Comparison of ENCODE assay signal across 10 mouse cellular contexts in genomic region chr2:93460786-93461469, GRCm38 (mm10). TPM values are rescaled to one million over a fixed set of nuclear protein-coding genes. Genes with fewer than 3 reads are reported as not detected.
A peak's percentile ranks its signal among the peaks of the same experiment; 100 is the strongest.
DNase-seq lines count a peak whose midpoint lies in the region; ATAC-seq and TF ChIP-seq lines count a peak whose summit lies in the region.
"Had no signal": no experiment of that assay in that cellular context is flagged by ENCODE, and none has a peak within 500 bp of the region (broad histone marks: within the 10 kb centered on the region; RNA-seq: fewer than 3 reads in every experiment).

No protein-coding gene starts in this region.

- peak overlapping the region; percentile 60 for H3K4me3 ChIP-seq in kidney, embryonic 15.5 days (replicated peaks)
- peak overlapping the region; percentile 90 for H3K4me3 ChIP-seq in bone marrow, adult 2 months (replicated peaks; ENCODE audit: control insufficient read depth, low read depth, low read length)
- H3K4me3 ChIP-seq in liver, embryonic 16.5 days (ENCODE audit: low read depth, low read length), result peak overlapping the region; percentile 73
- no peak overlapping the region for H3K4me3 ChIP-seq in left cerebral cortex, adult 2 months

- no peaks in the 10 kb centered on the region for H3K36me3 ChIP-seq in kidney, embryonic 15.5 days
- no peaks in the 10 kb centered on the region; the same call in 1 of the 2 replicates for H3K36me3 ChIP-seq in liver, embryonic 16.5 days (ENCODE audit: control insufficient read depth, insufficient read depth)
- H3K36me3 ChIP-seq: forebrain, embryonic 10.5 days; midbrain, embryonic 15.5 days had no signal

- no peak for ATAC-seq in kidney, embryonic 15.5 days (replicated peaks; ENCODE audit: low FRiP score)
- ATAC-seq in liver, embryonic 16.5 days (ENCODE audit: low read depth), result no peak
- ATAC-seq: midbrain, embryonic 15.5 days had no signal

- H3K9me3 ChIP-seq in kidney, embryonic 15.5 days (replicated peaks), result no peaks in the 10 kb centered on the region
- H3K9me3 ChIP-seq in liver, embryonic 16.5 days (replicated peaks; ENCODE audit: control insufficient read depth, low read length), result no peaks in the 10 kb centered on the region
- H3K9me3 ChIP-seq: midbrain, embryonic 15.5 days had no signal

- H3K27me3 ChIP-seq in kidney, embryonic 15.5 days, result peaks cover 4% of the 10 kb centered on the region; the same call in 1 of the 2 replicates
- no peaks in the 10 kb centered on the region for H3K27me3 ChIP-seq in liver, embryonic 16.5 days (ENCODE audit: control insufficient read depth, insufficient read depth, low read depth, low read length)

- intact Hi-C loops in left cerebral cortex, adult 2 months (cut with DNase I), result no loop called here

- H3K9ac ChIP-seq in kidney, embryonic 15.5 days, result no peak overlapping the region
- H3K9ac ChIP-seq in liver, embryonic 16.5 days (ENCODE audit: low read depth, low read length), result peak overlapping the region; percentile 81
- H3K9ac ChIP-seq: midbrain, embryonic 15.5 days had no signal

- no peak for TF ChIP-seq CTCF in bone marrow, adult 2 months (IDR thresholded peaks at IDR 0.05; ENCODE audit: control insufficient read depth, insufficient read depth, low read length)
- TF ChIP-seq CTCF in left cerebral cortex, adult 2 months (IDR thresholded peaks at IDR 0.05), result no peak

- H3K4me1 ChIP-seq in kidney, embryonic 15.5 days, result peaks cover 63% of the 10 kb centered on the region
- H3K4me1 ChIP-seq in bone marrow, adult 2 months (ENCODE audit: control insufficient read depth, insufficient read depth, low read length), result peaks cover 16% of the 10 kb centered on the region
- H3K4me1 ChIP-seq in liver, embryonic 16.5 days (ENCODE audit: control insufficient read depth, low read depth, low read length), result peaks cover 78% of the 10 kb centered on the region

- H3K4me2 ChIP-seq in kidney, embryonic 15.5 days, result peak overlapping the region; percentile 87
- peak overlapping the region; percentile 92 for H3K4me2 ChIP-seq in liver, embryonic 16.5 days (ENCODE audit: low read depth, low read length)

- DNase-seq in kidney, postnatal 25 days, result no peak
- DNase-seq in CD4-positive, CD25-positive, alpha-beta regulatory T cell, adult 2 months (ENCODE audit: low read depth, low spot score), result peak; percentile 67
- DNase-seq in frontal cortex, postnatal 36 days (ENCODE audit: low spot score in 2 of 2), result no peak
- no peak for DNase-seq in left cerebral cortex, adult 2 months (ENCODE audit: extremely low spot score in 1 of 2, low spot score in 2 of 2)
- DNase-seq: kidney, postnatal 4 days had no signal

- no peak for TF ChIP-seq POLR2A in bone marrow, adult 2 months (IDR thresholded peaks at IDR 0.05; ENCODE audit: borderline replicate concordance, control insufficient read depth, low read depth, low read length)

- no peak overlapping the region for H3K27ac ChIP-seq in kidney, embryonic 15.5 days
- peak overlapping the region; percentile 97; the same call in 1 of the 2 replicates for H3K27ac ChIP-seq in bone marrow, adult 2 months (ENCODE audit: control insufficient read depth, insufficient read depth, low read depth, low read length, poor library complexity)
- peak overlapping the region; percentile 97 for H3K27ac ChIP-seq in liver, embryonic 16.5 days (ENCODE audit: low read length)
- no peak overlapping the region for H3K27ac ChIP-seq in left cerebral cortex, adult 2 months
- H3K27ac ChIP-seq: forebrain, embryonic 10.5 days; midbrain, embryonic 15.5 days had no signal

- 79% methylated on average over 6 of the region's 6 CpGs for WGBS in kidney, embryonic 15.5 days
- 52% methylated on average over 6 of the region's 6 CpGs for WGBS in bone marrow, adult 2 months
- 61% methylated on average over 6 of the region's 6 CpGs for WGBS in liver, embryonic 16.5 days (ENCODE audit: insufficient replicate concordance)

RNA-seq across cellular contexts. Expression of gene Cd82, which starts 2.0 kb away (rescaled TPM):
- 47.8 and 49.4 TPM in 2 replicates for polyA plus RNA-seq in kidney, embryonic 15.5 days (2015; fragmentation: Nextera tagmentation; extraction: Ambion mirVana)
- polyA plus RNA-seq in bone marrow, adult 2 months (2011; ENCODE audit: insufficient read depth, insufficient read length, low replicate concordance, missing spikeins), result 98.5 and 111 TPM in 2 replicates
- 111 and 112 TPM in 2 replicates for polyA plus RNA-seq in liver, embryonic 16.5 days (2015; fragmentation: Nextera tagmentation; extraction: Ambion mirVana)
- 10 to 100 TPM; 12.8 to 17.8 TPM for total RNA-seq in left cerebral cortex, adult 2 months (2021)

Comparison
In these comparisons a context has a peak if more than half of its experiments do, and no peak if none do; other contexts are left out.
1. H3K27ac ChIP-seq: peak in bone marrow, adult 2 months (single experiment) and liver, embryonic 16.5 days (single experiment); none in kidney, embryonic 15.5 days (single experiment) and left cerebral cortex, adult 2 months (single experiment).